Mouse (Mus musculus): Measurements from ENCODE around the gene Mcam. TPM values are rescaled to one million over a fixed set of nuclear protein-coding genes. Genes with fewer than 3 reads are reported as not detected.
"Not testable (repeated sequence)": the region's sequence is repeated elsewhere in the genome, so short reads cannot be mapped to it uniquely, and the experiment has no call there.

The Mcam gene
- polyA plus RNA-seq, 1 experiment from 2014 or later = 12.9 TPM

GRCm38 (mm10) chr9:44107110-44107509, 27.2 kb upstream of the Mcam start, which contains the start of gene C1qtnf5:
TSS of gene C1qtnf5 (plus strand) at chr9:44107245.
- H3K27ac ChIP-seq (ENCODE audit: low read length) = peak within 1 kb of the TSS; percentile 71
- no peaks in the 10 kb centered on the region for H3K36me3 ChIP-seq (ENCODE audit: control insufficient read depth, insufficient read depth)
- H3K27me3 ChIP-seq (replicated peaks; ENCODE audit: control insufficient read depth, insufficient read depth, low read length) = no peaks in the 10 kb centered on the region
- peak within 1 kb of the TSS; percentile 5; the same call in 1 of the 2 replicates for H3K4me3 ChIP-seq (replicated peaks; ENCODE audit: low read length)
- H3K9ac ChIP-seq (replicated peaks; ENCODE audit: low read depth, low read length) = peak within 1 kb of the TSS; percentile 33
- no peaks in the 10 kb centered on the region for H3K9me3 ChIP-seq (ENCODE audit: control insufficient read depth, low read length)
- WGBS = 21% methylated on average over 8 of the region's 8 CpGs
- peaks cover 45% of the 10 kb centered on the region for H3K4me1 ChIP-seq (replicated peaks; ENCODE audit: control insufficient read depth, insufficient read depth, low read length)
- peak; percentile 65 for ATAC-seq
- peak within 1 kb of the TSS; percentile 35 for H3K4me2 ChIP-seq (ENCODE audit: low read length)

GRCm38 (mm10) chr9:44107557-44108179, 26.6 kb upstream of the Mcam start:
- H3K4me2 ChIP-seq (ENCODE audit: low read length) = peak overlapping the region; percentile 35
- peaks cover 47% of the 10 kb centered on the region for H3K4me1 ChIP-seq (replicated peaks; ENCODE audit: control insufficient read depth, insufficient read depth, low read length)
- WGBS = 30% methylated on average over 25 of the region's 25 CpGs
- peak; percentile 18; the same call in 1 of the 2 replicates for ATAC-seq
- H3K27ac ChIP-seq (ENCODE audit: low read length) = peak overlapping the region; percentile 71
- peak overlapping the region; percentile 5; the same call in 1 of the 2 replicates for H3K4me3 ChIP-seq (replicated peaks; ENCODE audit: low read length)
- H3K36me3 ChIP-seq (ENCODE audit: control insufficient read depth, insufficient read depth) = no peaks in the 10 kb centered on the region
- H3K9me3 ChIP-seq (ENCODE audit: control insufficient read depth, low read length) = no peaks in the 10 kb centered on the region
- no peaks in the 10 kb centered on the region for H3K27me3 ChIP-seq (replicated peaks; ENCODE audit: control insufficient read depth, insufficient read depth, low read length)
- peak overlapping the region; percentile 33 for H3K9ac ChIP-seq (replicated peaks; ENCODE audit: low read depth, low read length)

GRCm38 (mm10) chr9:44108269-44109055, 25.8 kb upstream of the Mcam start:
- H3K27ac ChIP-seq (ENCODE audit: low read length) = no peak overlapping the region
- 76% methylated on average over 31 of the region's 31 CpGs for WGBS
- no peak for ATAC-seq
- H3K4me3 ChIP-seq (replicated peaks; ENCODE audit: low read length) = no peak overlapping the region
- H3K9ac ChIP-seq (replicated peaks; ENCODE audit: low read depth, low read length) = 0 out of 2 replicates have a peak overlapping the region, but pooled peaks have one; percentile 30
- peak overlapping the region; percentile 35 for H3K4me2 ChIP-seq (ENCODE audit: low read length)
- no peaks in the 10 kb centered on the region for H3K27me3 ChIP-seq (replicated peaks; ENCODE audit: control insufficient read depth, insufficient read depth, low read length)
- H3K4me1 ChIP-seq (replicated peaks; ENCODE audit: control insufficient read depth, insufficient read depth, low read length) = peaks cover 47% of the 10 kb centered on the region
- no peaks in the 10 kb centered on the region for H3K36me3 ChIP-seq (ENCODE audit: control insufficient read depth, insufficient read depth)
- H3K9me3 ChIP-seq (ENCODE audit: control insufficient read depth, low read length) = no peaks in the 10 kb centered on the region

GRCm38 (mm10) chr9:44109360-44110095, 24.7 kb upstream of the Mcam start:
- H3K4me2 ChIP-seq (ENCODE audit: low read length) = peak overlapping the region; percentile 34
- peaks cover 47% of the 10 kb centered on the region for H3K4me1 ChIP-seq (replicated peaks; ENCODE audit: control insufficient read depth, insufficient read depth, low read length)
- no peak overlapping the region for H3K9ac ChIP-seq (replicated peaks; ENCODE audit: low read depth, low read length)
- H3K4me3 ChIP-seq (replicated peaks; ENCODE audit: low read length) = no peak overlapping the region
- no peak for ATAC-seq
- 30% methylated on average over 9 of the region's 9 CpGs for WGBS
- H3K27ac ChIP-seq (ENCODE audit: low read length) = no peak overlapping the region
- H3K36me3 ChIP-seq (ENCODE audit: control insufficient read depth, insufficient read depth) = no peaks in the 10 kb centered on the region
- H3K27me3 ChIP-seq (replicated peaks; ENCODE audit: control insufficient read depth, insufficient read depth, low read length) = no peaks in the 10 kb centered on the region
- no peaks in the 10 kb centered on the region for H3K9me3 ChIP-seq (ENCODE audit: control insufficient read depth, low read length)

- peaks cover 40% of the 10 kb centered on the region for H3K4me1 ChIP-seq (replicated peaks; ENCODE audit: control insufficient read depth, insufficient read depth, low read length)
- not testable (repeated sequence) for H3K27me3 ChIP-seq (replicated peaks; ENCODE audit: control insufficient read depth, insufficient read depth, low read length); H3K9me3 ChIP-seq (ENCODE audit: control insufficient read depth, low read length); H3K4me3 ChIP-seq (replicated peaks; ENCODE audit: low read length); H3K36me3 ChIP-seq (ENCODE audit: control insufficient read depth, insufficient read depth); H3K4me2 ChIP-seq (ENCODE audit: low read length); ATAC-seq; H3K27ac ChIP-seq (ENCODE audit: low read length); H3K9ac ChIP-seq (replicated peaks; ENCODE audit: low read depth, low read length)
- WGBS = 63% methylated on average over 9 of the region's 12 CpGs
Observed at GRCm38 (mm10) chr9:44111909-44112308, 22.4 kb upstream of the Mcam start.

GRCm38 (mm10) chr9:44113105-44113789, 21.0 kb upstream of the Mcam start, which contains the start of the genes Gm49380 and Rnf26:
TSS of gene Gm49380 (minus strand) at chr9:44113500.
TSS of gene Rnf26 (minus strand) at chr9:44113517.
- no peak within 1 kb of the TSS for H3K27ac ChIP-seq (ENCODE audit: low read length)
- H3K27me3 ChIP-seq (replicated peaks; ENCODE audit: control insufficient read depth, insufficient read depth, low read length) = no peaks in the 10 kb centered on the region
- H3K4me2 ChIP-seq (ENCODE audit: low read length) = peak within 1 kb of the TSS; percentile 49
- H3K36me3 ChIP-seq (ENCODE audit: control insufficient read depth, insufficient read depth) = no peaks in the 10 kb centered on the region
- ATAC-seq = peak; percentile 97
- H3K4me1 ChIP-seq (replicated peaks; ENCODE audit: control insufficient read depth, insufficient read depth, low read length) = peaks cover 26% of the 10 kb centered on the region
- no peaks in the 10 kb centered on the region for H3K9me3 ChIP-seq (ENCODE audit: control insufficient read depth, low read length)
- H3K9ac ChIP-seq (replicated peaks; ENCODE audit: low read depth, low read length) = peak within 1 kb of the TSS; percentile 75
- WGBS = under 1% methylated on average over 50 of the region's 51 CpGs
- H3K4me3 ChIP-seq (replicated peaks; ENCODE audit: low read length) = peak within 1 kb of the TSS; percentile 68

- peaks cover 14% of the 10 kb centered on the region for H3K4me1 ChIP-seq (replicated peaks; ENCODE audit: control insufficient read depth, insufficient read depth, low read length)
- no peak overlapping the region for H3K4me2 ChIP-seq (ENCODE audit: low read length)
- H3K9me3 ChIP-seq (ENCODE audit: control insufficient read depth, low read length) = no peaks in the 10 kb centered on the region
- no peak overlapping the region for H3K4me3 ChIP-seq (replicated peaks; ENCODE audit: low read length)
- no peak for ATAC-seq
- WGBS = 97% methylated on average over 2 of the region's 2 CpGs
- no peak overlapping the region for H3K27ac ChIP-seq (ENCODE audit: low read length)
- no peaks in the 10 kb centered on the region for H3K36me3 ChIP-seq (ENCODE audit: control insufficient read depth, insufficient read depth)
- no peak overlapping the region for H3K9ac ChIP-seq (replicated peaks; ENCODE audit: low read depth, low read length)
- no peaks in the 10 kb centered on the region for H3K27me3 ChIP-seq (replicated peaks; ENCODE audit: control insufficient read depth, insufficient read depth, low read length)
Observed at GRCm38 (mm10) chr9:44114453-44114852, 19.8 kb upstream of the Mcam start.

GRCm38 (mm10) chr9:44115599-44115998, 18.7 kb upstream of the Mcam start:
- peaks cover 3% of the 10 kb centered on the region for H3K4me1 ChIP-seq (replicated peaks; ENCODE audit: control insufficient read depth, insufficient read depth, low read length)
- H3K36me3 ChIP-seq (ENCODE audit: control insufficient read depth, insufficient read depth) = no peaks in the 10 kb centered on the region
- no peak overlapping the region for H3K9ac ChIP-seq (replicated peaks; ENCODE audit: low read depth, low read length)
- no peak overlapping the region for H3K4me3 ChIP-seq (replicated peaks; ENCODE audit: low read length)
- no peak overlapping the region for H3K27ac ChIP-seq (ENCODE audit: low read length)
- H3K4me2 ChIP-seq (ENCODE audit: low read length) = no peak overlapping the region
- H3K9me3 ChIP-seq (ENCODE audit: control insufficient read depth, low read length) = no peaks in the 10 kb centered on the region
- no peaks in the 10 kb centered on the region for H3K27me3 ChIP-seq (replicated peaks; ENCODE audit: control insufficient read depth, insufficient read depth, low read length)
- no peak for ATAC-seq
- WGBS = 90% methylated on average over 9 of the region's 9 CpGs

Data from forebrain, embryonic 16.5 days (tissue).